Mouse (Mus musculus) naive thymus-derived CD4-positive, alpha-beta T cell, adult 5 months (primary cell): ENCODE data around the gene Tmem50a. TPM values are rescaled to one million over a fixed set of nuclear protein-coding genes. Genes with fewer than 3 reads are reported as not detected.

Source experiments
- polyA plus RNA-seq: library from polyadenylated mRNA; unstranded; fragments of 100-300 nt; shearing (Covaris generic); gene quantifications from one replicate; pipeline ENCODE4 v1.2.1, GENCODE M21; 2017

The Tmem50a gene
- 360 TPM for polyA plus RNA-seq

DNA sequence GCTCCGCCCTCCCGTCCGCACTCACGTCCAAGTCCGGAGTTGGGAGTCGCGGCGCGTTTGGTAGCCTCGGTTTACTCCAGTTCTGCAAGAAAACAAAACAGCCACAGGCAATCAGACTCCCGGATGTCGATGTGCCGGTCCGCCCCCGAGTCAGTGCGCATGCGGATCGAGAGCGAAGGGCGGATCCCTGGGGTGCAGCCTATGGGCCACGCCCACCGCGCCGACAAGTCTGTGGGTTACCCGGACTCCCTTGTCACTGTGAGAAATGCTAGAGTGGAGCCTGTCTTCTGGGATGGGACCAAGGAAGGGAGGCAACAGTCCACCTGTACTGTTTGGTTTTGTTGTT is at the start of gene Tmem50a:
Gene Tmem50a (minus strand): TSS at position 161 of the 346 bp plus-strand sequence.

DNA sequence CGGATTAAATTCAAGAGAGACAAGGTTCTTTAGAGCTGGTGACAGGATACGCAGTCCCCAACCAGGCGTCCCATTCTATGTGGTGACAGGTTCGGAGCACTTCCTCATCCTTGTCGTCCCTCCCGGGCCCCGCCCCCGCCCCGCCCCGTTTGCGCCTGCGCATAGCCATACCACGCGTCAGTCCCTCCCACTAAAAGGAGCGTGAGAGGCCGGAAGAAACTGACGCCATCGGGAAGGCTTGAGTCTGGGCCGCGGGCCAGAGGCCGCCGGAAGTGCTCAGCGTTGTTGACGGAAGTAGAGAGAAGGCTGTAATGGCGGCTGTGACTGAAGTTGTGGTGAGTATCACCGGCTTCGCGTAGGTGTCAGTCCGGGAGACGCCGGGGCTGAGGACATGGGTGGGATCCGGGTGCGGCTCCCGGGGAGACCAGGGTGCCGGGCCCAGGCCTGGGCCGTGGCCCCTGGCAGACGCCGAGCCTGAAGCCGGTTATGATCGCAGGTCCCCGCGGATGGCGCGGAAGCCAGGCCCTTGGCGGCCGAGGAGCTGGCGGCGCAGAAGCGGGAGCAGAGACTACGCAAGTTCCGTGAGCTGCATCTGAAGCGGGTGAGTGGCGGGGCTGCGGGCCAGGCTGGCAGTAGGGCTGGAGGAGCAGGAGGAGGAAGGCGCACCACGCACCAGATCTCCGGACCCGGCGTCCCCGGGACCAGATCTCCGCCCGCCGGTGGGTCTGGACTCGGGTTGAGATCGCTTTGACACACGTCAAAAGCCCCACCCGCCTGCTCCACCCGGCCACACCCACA is 16.1 kb upstream of the Tmem50a start, which contains the start of gene Syf2:
Gene Syf2 (plus strand): TSS at position 215 of the 798 bp plus-strand sequence.

DNA sequence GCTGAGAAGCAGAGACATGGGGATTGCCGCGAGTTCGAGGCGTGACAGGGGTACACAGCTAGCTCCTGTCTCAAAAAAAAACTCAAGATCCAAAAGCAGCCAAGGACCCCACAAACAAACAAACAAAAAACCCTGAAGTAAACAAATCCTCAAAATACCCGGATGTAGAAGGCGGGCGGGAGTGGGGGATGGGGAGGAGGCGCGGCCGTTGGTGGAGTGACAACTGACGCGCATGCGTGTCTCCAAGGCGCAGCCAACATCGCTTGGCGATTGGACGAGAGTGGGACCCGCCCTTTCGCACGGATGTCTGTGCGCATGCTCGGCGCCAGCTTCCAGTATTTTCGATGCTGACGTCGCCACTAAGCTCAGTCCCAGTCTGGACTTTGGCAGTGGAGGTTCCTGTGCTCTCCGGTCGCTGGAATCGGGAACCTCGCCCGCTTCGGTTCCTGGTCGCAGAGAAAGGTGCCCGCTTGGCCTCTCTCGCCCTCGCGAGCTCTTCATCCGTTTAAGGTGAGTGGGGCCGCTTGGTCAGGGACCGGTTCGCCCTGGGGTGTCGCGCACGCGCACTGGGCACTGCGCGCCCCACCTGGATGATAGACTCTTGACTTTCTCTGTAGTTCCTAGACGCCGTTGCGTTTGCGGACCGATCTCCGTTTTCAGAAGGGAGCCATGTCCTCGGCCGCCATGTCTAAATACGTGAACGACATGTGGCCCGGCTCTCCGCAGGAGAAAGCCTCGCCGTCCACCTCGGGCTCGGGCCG is 8.6 kb upstream of the Tmem50a start, which contains the start of gene Rsrp1:
Gene Rsrp1 (plus strand): TSS at position 335 of the 761 bp plus-strand sequence.

DNA sequence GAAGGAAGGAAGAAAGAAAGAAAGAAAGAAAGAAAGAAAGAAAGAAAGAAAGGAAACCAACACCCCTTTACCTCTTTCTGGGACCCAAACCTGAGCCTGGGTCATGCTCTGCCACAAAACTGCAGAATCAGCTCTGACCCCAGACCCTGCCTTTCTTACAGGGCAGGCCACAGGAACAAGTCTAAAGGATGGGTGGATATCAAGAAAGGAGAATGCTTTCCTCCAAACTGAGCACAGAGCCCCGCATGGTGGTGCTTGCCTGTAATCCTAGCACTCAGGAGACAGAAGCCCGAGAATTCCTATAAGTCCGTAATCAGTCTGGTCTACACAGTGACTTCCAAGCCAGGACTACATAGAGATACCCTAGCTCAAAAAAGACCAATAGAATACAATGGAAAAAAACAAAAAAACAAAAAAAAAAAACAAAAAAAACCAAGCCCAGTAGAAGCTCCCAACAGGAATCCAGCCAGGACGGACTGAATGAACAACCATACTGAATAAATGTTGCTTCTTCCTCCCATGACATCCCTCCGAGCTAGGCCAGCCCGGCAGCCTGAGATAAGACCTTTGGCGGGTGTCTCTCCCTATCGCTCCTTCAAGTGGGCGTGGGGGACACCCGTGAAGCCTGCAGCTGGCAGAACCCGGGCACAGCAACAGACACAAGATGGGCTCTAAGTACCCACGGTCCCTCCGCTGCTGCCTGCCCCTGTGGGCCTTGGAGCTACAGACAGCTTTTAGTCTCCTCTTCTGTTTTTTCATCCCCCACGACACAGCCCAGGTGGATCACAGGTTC is 50.7 kb downstream of the Tmem50a start, which contains the start of gene Rhd:
Gene Rhd (plus strand): TSS at position 600 of the 793 bp plus-strand sequence.

DNA sequence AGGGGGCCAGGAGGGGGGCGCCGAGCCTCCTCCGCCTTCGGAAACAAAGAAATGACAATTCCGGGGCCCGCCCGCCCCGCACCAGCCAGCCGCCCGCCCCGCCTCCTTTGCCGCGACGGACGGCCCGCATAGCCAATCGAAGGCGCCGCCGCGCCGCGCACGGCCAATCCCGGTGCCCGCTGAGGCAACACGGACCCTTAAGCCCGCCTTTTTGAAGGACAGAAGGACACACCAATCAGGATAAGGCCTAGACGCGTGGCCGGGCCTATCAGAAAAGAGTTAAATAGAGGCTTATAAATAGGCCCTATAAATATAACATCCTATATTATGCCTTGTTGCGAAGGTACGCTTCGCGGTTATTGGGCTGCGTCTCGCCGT is 61.6 kb downstream of the Tmem50a start, which contains the start of gene Maco1:
Gene Maco1 (minus strand): TSS at position 87 of the 378 bp plus-strand sequence.

Other genes with a start within 250 kb of the Tmem50a start
- 8.0 TPM for gene Man1c1, start 210.7 kb downstream of the Tmem50a start, polyA plus RNA-seq
- 163 TPM for gene Ldlrap1, start 147.0 kb downstream of the Tmem50a start, polyA plus RNA-seq
- 62.6 TPM for gene Maco1, start 61.7 kb downstream of the Tmem50a start, polyA plus RNA-seq
- not detected for gene Rhd, start 50.5 kb downstream of the Tmem50a start, polyA plus RNA-seq
- gene Rsrp1, start 8.6 kb upstream of the Tmem50a start, polyA plus RNA-seq: 966 TPM
- gene Syf2, start 15.9 kb upstream of the Tmem50a start, polyA plus RNA-seq: 425 TPM
- 40.1 TPM for gene Runx3, start 205.6 kb upstream of the Tmem50a start, polyA plus RNA-seq